Mouse (Mus musculus) C2C12 (cell line): ENCODE data around the gene Ski.

Experiments used
- CEBPB ChIP-seq: IDR thresholded peaks from one replicate; pipeline ENCODE4 v1.6.1; 2011; ENCODE audit warnings: low read depth, mild to moderate bottlenecking, control low read depth, moderate library complexity
- CTCF ChIP-seq: IDR thresholded peaks from one replicate; pipeline ENCODE4 v1.5.1; 2011; ENCODE audit not compliant: control insufficient read depth, insufficient read depth, insufficient read length
- MAX ChIP-seq: IDR thresholded peaks from one replicate; pipeline ENCODE4 v1.6.1; 2011; ENCODE audit warnings: mild to moderate bottlenecking, control low read depth
- MYOD1 ChIP-seq: IDR thresholded peaks from one replicate; pipeline ENCODE4 v1.6.1; 2011; ENCODE audit warnings: low read depth; ENCODE audit not compliant: control insufficient read depth, insufficient read length
- USF1 ChIP-seq: IDR thresholded peaks from one replicate; pipeline ENCODE4 v1.6.1; 2011; ENCODE audit warnings: low read depth, mild to moderate bottlenecking, control low read depth, moderate library complexity

DNA sequence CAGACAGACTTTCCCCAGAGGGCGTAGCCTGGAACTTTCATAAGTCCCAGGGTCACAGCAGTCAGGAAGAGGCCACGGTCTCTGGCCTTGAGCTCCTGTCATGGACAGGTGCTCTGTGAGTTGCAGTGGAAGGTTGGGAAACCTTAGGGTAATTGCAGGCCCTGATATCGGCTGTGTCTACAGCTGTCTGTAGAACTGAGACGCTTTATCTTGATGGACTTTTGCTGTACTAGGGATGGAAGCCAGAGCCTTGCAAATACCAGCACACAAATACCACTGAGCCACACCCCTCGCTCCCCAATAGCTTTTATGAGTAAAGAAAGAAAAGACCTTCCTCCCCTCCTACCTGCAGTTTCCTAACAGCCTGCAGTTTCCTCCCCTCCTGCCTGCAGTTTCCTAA, 101.8 kb downstream of the Ski start:
- no peak for TF ChIP-seq CTCF
- TF ChIP-seq CEBPB = no peak
- no peak for TF ChIP-seq MYOD1
- TF ChIP-seq USF1 = no peak
- no peak for TF ChIP-seq MAX
